Mouse (Mus musculus) T-cell, adult 2 months (primary cell): ENCODE data around the gene Gng7.

ENCODE experiments used
- DNase-seq: peaks from one replicate; pipeline ENCODE4 v3.0.0; 2022; ENCODE audit warnings: low spot score

The Gng7 gene

DNA sequence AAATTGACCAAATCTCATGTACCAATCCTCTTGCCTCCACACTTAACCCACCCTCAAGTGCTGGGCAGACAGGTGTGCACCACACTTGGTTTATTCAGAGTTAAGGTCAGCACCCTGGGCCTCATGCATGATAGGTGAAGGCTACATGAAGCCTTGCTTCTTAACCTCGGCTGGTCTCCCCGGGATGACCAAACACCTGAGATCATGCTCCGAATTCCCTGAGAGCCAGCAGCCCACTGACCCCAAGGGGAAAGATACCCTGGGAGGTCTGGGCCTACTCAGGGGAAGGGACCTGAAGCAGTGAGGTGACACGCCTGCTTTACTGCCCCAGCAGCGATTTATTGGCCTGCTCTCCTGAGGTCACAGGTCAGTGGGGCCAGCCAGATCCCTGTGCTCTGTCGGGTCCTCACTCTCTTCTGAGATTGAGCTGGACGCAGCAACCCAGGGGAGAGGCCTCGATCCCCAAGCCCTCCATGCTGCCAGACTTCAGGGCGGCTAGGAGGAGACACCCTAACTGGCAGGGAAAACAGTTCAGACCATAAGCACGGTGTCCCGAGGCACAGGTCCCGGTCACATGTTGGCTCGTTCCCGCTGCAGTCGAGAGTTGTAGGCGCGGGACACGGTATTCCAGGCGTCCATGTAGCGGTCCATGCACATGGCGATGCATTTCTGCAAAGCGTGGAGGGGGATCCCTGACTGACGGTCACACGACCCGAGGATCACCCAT lies 115.0 kb downstream of the Gng7 start:
- no peak for DNase-seq

DNA sequence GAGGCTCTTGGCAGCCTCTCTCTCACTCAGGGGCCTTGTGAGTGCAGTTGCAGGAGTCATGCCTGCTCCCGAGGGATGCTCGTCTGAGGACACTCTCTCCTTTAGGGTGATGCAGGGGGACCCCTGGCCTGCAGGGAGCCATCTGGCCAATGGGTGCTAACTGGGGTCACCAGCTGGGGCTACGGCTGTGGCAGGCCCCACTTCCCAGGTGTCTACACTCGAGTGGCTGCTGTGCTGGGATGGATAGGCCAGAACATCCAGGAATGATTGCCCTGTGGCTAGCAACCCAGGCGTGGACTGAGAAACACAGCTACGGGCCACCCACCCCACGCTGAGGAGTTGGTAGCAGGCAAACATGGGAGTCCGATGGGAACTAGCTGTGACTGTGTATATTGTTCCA lies 115.7 kb downstream of the Gng7 start:
- DNase-seq = no peak
